Mouse (Mus musculus): ENCODE data around the gene Abcc10. TPM values are rescaled to one million over a fixed set of nuclear protein-coding genes. Genes with fewer than 3 reads are reported as not detected.

Abcc10 gene
- polyA plus RNA-seq, 1 experiment = 6.4 TPM

DNA sequence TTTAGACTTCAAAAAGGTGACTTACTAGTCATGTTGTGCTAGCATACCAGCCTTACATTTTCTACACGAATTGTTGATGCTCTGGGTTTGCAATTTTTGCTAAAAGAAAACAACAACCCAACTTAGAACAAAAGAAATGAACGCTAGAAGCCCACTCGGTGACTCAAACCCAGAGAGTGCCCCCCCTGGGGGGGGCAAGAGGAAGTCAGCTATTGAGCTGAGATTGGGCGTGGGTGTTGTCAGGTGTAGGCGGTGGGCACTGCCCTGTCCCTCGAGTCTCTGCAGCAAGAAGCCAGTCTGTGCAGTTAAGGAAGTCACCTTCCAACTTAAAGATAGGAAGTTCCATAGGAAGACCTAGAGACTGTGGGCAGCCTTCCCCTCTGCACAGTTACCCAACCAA, 31.6 kb downstream of the Abcc10 start:
- Histone ChIP-seq H3K4me1 (peaks cover 28% of the 10 kb centered on the region), H3K36me3 (replicated peaks; ENCODE audit: low read length) (no peaks in the 10 kb centered on the region), H3K9me3 (no peaks in the 10 kb centered on the region), H3K4me3 (replicated peaks) (no peak overlapping the region), H3K27me3 (replicated peaks) (peaks cover 80% of the 10 kb centered on the region)
- TF ChIP-seq FLI1 (IDR thresholded peaks at IDR 0.05; ENCODE audit: low read length) (no peak), GATA1 (IDR thresholded peaks at IDR 0.05; ENCODE audit: borderline replicate concordance, low read length) (no peak)

DNA sequence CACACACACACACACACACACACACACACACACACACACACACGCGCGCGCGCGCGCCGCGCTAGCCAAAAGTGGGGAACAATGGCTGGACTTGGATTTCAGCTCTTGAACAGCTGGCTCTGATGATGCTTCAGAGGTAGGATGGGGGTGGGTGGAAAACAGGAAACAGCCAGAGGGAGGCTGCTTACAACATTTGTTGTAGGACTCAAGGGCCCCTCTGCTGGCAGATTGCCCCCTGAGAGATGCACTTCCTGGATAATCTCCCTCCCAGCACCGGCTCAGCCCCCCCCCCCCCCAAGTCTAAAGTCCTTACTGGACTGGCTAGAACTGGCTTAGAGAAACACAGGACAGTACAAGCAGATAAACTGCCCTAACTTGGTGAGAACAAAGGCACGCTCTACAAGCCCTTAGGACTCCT, 40.5 kb downstream of the Abcc10 start:
- H3K4me1 ChIP-seq = peaks cover 16% of the 10 kb centered on the region
- TF ChIP-seq FLI1 (IDR thresholded peaks at IDR 0.05; ENCODE audit: low read length) = no peak
- TF ChIP-seq GATA1 (IDR thresholded peaks at IDR 0.05; ENCODE audit: borderline replicate concordance, low read length) = no peak
- H3K9me3 ChIP-seq = peaks cover 5% of the 10 kb centered on the region; the same call in 1 of the 2 replicates
- peaks cover 35% of the 10 kb centered on the region for H3K27me3 ChIP-seq (replicated peaks)
- no peaks in the 10 kb centered on the region for H3K36me3 ChIP-seq (replicated peaks; ENCODE audit: low read length)
- no peak overlapping the region for H3K4me3 ChIP-seq (replicated peaks)

- no peak for TF ChIP-seq GATA1 (IDR thresholded peaks at IDR 0.05; ENCODE audit: borderline replicate concordance, low read length)
- TF ChIP-seq FLI1 (IDR thresholded peaks at IDR 0.05; ENCODE audit: low read length) = no peak
- Histone ChIP-seq H3K4me1 (peaks cover 29% of the 10 kb centered on the region), H3K27me3 (replicated peaks) (peaks cover 19% of the 10 kb centered on the region), H3K4me3 (replicated peaks) (no peak overlapping the region), H3K36me3 (replicated peaks; ENCODE audit: low read length) (peaks cover 10% of the 10 kb centered on the region), H3K9me3 (peaks cover 5% of the 10 kb centered on the region; the same call in 1 of the 2 replicates)
Observed at GRCm38 (mm10) chr17:46285407-46285806, 42.7 kb downstream of the Abcc10 start.

- Histone ChIP-seq H3K9me3 (peaks cover under 1% of the 10 kb centered on the region; the same call in 1 of the 2 replicates), H3K4me3 (replicated peaks) (no peak overlapping the region), H3K36me3 (replicated peaks; ENCODE audit: low read length) (peaks cover 18% of the 10 kb centered on the region), H3K4me1 (peaks cover 29% of the 10 kb centered on the region), H3K27me3 (replicated peaks) (peaks cover 13% of the 10 kb centered on the region)
- TF ChIP-seq GATA1 (IDR thresholded peaks at IDR 0.05; ENCODE audit: borderline replicate concordance, low read length) = no peak
- TF ChIP-seq FLI1 (IDR thresholded peaks at IDR 0.05; ENCODE audit: low read length) = no peak
Observed at GRCm38 (mm10) chr17:46284653-46285052, 43.5 kb downstream of the Abcc10 start.

- Histone ChIP-seq H3K4me1 (peaks cover 33% of the 10 kb centered on the region), H3K4me3 (replicated peaks) (no peak overlapping the region), H3K36me3 (replicated peaks; ENCODE audit: low read length) (peaks cover 25% of the 10 kb centered on the region), H3K27me3 (replicated peaks) (peaks cover 10% of the 10 kb centered on the region), H3K9me3 (no peaks in the 10 kb centered on the region)
- TF ChIP-seq GATA1 (IDR thresholded peaks at IDR 0.05; ENCODE audit: borderline replicate concordance, low read length) (no peak), FLI1 (IDR thresholded peaks at IDR 0.05; ENCODE audit: low read length) (no peak)
Observed at GRCm38 (mm10) chr17:46283911-46284310, 44.2 kb downstream of the Abcc10 start.

- peaks cover 32% of the 10 kb centered on the region for H3K36me3 ChIP-seq (replicated peaks; ENCODE audit: low read length)
- no peaks in the 10 kb centered on the region for H3K9me3 ChIP-seq
Observed at GRCm38 (mm10) chr17:46283140-46283539, 45.0 kb downstream of the Abcc10 start.

DNA sequence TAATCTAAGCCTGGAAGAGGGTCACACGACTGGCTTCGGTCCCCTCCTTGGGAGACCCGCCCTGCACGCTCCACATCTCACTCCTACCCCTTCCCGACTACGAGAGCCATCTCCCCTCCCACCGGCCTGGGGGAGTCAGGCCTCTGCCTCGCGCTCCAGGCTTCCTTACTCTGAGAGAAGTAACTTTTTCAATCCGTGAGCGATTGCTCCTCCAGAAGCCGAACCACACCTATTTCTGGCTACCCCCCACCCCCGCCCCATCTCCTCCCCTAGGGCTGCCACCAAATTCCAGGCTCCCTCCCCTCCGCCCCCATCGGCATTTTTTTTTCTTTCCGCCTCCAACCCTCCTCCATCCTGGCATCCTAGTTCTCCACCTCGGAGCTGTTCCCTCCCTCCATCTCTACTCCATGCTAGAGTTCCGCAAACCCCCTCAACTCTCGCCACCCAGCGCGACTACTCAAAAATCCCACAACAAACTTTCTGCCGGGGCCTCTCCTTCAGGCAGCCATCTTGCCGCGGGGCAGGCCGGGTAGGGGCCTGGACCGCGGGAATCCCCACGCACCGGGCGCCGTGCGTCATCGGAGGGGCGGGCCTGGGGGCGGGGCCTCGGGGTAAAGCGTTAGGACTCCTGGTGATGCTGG, 45.5 kb downstream of the Abcc10 start, which contains the start of gene Tjap1:
Gene Tjap1 (minus strand): TSS at position 544 of the 641 bp plus-strand sequence.
- Histone ChIP-seq H3K36me3 (replicated peaks; ENCODE audit: low read length) (peaks cover 38% of the 10 kb centered on the region), H3K9me3 (no peaks in the 10 kb centered on the region), H3K4me1 (peaks cover 39% of the 10 kb centered on the region), H3K4me3 (replicated peaks) (peak within 1 kb of the TSS; percentile 96), H3K27me3 (replicated peaks) (peaks cover 10% of the 10 kb centered on the region)
- TF ChIP-seq FLI1 (IDR thresholded peaks at IDR 0.05; ENCODE audit: low read length) (no peak), GATA1 (IDR thresholded peaks at IDR 0.05; ENCODE audit: borderline replicate concordance, low read length) (no peak)

More at GRCm38 (mm10) chr17:46283140-46283539, 45.0 kb downstream of the Abcc10 start:
- Histone ChIP-seq H3K27me3 (replicated peaks) (peaks cover 10% of the 10 kb centered on the region), H3K4me1 (peaks cover 40% of the 10 kb centered on the region), H3K4me3 (replicated peaks) (peak overlapping the region; percentile 96)
- TF ChIP-seq GATA1 (IDR thresholded peaks at IDR 0.05; ENCODE audit: borderline replicate concordance, low read length) (no peak), FLI1 (IDR thresholded peaks at IDR 0.05; ENCODE audit: low read length) (no peak)

DNA sequence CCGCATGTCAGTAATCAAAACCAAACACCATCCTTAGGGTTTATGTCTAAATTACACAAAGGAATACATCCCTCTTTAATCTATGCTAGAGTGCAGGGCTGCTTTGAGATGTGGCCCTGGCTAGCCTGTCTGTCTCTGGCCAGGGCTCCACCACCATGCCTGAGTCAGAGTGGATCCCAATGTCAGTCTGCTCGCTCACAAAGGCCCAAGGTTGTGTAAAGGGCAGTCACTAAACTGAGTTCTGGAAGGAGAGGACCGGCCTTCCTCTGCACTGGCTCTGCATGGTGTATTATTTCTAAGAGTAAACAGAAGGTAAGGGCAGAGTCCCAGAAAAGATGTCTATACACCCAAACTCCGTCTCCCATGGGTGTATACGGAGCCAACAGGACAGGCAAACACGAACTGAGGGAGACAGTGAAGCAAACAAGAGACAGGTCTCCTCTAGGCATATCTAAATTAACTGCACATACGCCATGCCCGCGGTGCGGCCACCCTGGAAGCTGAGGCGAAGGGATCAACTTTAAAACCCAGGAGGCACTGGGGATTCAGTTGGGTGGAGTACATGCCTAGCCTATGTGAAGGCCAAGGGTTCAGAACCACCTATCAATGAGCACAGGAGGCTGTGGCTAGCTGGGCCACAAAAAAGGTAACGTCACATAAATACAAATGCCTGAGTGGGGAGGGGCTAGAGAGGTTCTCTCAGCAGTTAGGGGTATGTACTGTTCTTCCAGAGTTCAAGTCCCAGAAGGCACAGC, 50.0 kb downstream of the Abcc10 start:
- H3K27me3 ChIP-seq (replicated peaks) = no peaks in the 10 kb centered on the region
- H3K9me3 ChIP-seq = no peaks in the 10 kb centered on the region
- no peak overlapping the region for H3K4me3 ChIP-seq (replicated peaks)
- H3K4me1 ChIP-seq = peaks cover 54% of the 10 kb centered on the region
- peaks cover 72% of the 10 kb centered on the region for H3K36me3 ChIP-seq (replicated peaks; ENCODE audit: low read length)
- TF ChIP-seq FLI1 (IDR thresholded peaks at IDR 0.05; ENCODE audit: low read length) = no peak
- no peak for TF ChIP-seq GATA1 (IDR thresholded peaks at IDR 0.05; ENCODE audit: borderline replicate concordance, low read length)

DNA sequence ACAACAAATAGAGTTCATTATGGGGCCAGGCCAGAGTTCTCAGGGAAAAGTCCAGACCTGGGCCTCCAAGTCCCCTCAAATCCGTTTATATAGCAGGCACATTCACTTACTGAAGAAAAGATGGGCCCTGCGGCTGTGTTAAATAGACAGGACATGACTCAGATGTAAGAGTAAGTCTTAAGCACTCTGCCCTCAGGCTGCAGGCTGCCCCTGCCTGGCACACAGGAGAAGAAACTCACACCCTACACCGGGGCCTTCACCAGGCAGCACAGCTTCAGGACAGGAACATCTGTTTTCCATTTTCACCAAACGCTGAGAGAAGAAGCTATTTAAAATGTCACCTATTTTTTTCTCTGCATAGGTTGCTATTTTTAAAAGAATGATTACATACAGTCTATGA, 50.6 kb downstream of the Abcc10 start:
- Histone ChIP-seq H3K27me3 (replicated peaks) (no peaks in the 10 kb centered on the region), H3K4me3 (replicated peaks) (no peak overlapping the region), H3K4me1 (peaks cover 58% of the 10 kb centered on the region), H3K9me3 (no peaks in the 10 kb centered on the region), H3K36me3 (replicated peaks; ENCODE audit: low read length) (peaks cover 78% of the 10 kb centered on the region)
- TF ChIP-seq GATA1 (IDR thresholded peaks at IDR 0.05; ENCODE audit: borderline replicate concordance, low read length) = no peak
- TF ChIP-seq FLI1 (IDR thresholded peaks at IDR 0.05; ENCODE audit: low read length) = no peak

DNA sequence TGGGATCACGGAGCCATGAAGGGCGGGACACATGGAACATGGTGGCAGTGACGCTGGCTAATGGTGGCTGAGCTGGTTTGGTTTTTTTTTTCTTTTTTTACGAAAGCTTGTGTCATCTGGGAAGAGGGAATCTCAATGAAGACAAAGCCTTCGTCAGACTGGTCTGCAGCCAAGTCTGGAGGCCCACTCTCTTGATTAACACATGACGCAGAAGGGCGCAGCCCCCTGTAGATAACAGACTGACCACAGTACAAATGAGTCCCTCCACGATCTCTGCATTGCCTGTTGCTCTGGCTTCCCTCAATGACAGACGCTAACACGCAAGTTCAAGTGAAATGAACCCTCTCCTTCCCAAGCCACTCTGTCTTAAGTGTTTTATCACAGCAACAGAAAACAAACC, 52.6 kb downstream of the Abcc10 start:
- Histone ChIP-seq H3K4me1 (peaks cover 45% of the 10 kb centered on the region), H3K36me3 (replicated peaks; ENCODE audit: low read length) (peaks cover 88% of the 10 kb centered on the region), H3K4me3 (replicated peaks) (no peak overlapping the region), H3K9me3 (no peaks in the 10 kb centered on the region), H3K27me3 (replicated peaks) (no peaks in the 10 kb centered on the region)
- TF ChIP-seq FLI1 (IDR thresholded peaks at IDR 0.05; ENCODE audit: low read length) = no peak

Data from megakaryocyte, embryonic 14.5 days (primary cell).